Mouse (Mus musculus): ENCODE measurements at regions not wholly inside any gene's neighbourhood (a gene's known extent, or its start where the extent isn't known, plus 50 kb on each side); places are given as distances from the start of the nearest gene placed in this dataset.
A peak's percentile ranks its signal among the peaks of the same experiment; 100 is the strongest.
"Not testable (repeated sequence)": the region's sequence is repeated elsewhere in the genome, so short reads cannot be mapped to it uniquely, and the experiment has no call there.

DNA sequence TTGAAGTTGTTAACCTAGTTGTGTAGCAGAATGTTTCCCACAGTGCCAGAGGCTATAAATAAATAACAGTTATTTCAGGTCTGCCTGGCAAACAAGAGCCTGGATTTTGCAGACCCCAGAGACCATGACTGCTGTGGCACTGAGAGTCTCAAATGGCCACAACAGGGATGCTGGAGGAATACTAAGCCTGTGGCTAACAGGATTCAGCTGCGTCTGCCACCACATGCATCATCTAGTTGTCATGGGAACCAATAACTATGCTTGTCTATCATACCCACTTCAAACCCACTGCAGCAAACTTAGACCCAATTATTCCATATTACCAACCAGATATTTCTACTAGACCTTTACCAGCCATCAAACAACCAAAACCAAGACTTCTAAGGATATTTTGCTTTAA is 385.4 kb downstream of the Mat2b start:
- no peak for DNase-seq (ENCODE audit: low read depth, low spot score)

DNA sequence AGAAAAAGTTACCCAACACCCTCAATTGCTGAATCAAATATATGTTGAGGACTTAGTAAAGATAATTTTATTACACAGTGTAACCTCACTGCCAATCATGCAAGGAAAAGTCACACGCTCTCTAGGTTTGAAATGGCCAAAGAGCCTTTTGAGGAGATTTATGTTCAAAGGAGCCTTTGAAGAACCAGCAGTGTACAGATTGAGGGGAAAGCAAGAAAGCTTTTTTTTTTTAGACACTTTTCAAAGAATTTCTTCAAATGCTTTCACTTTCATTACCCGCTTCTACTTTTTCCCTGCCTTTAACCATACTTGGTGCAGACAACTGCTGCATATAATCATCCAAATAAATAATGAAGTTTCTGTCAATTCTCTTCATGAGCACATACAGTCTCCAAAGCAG is 392.4 kb downstream of the Mat2b start:
- no peak for DNase-seq (ENCODE audit: low read depth, low spot score)

GRCm38 (mm10) chr11:40299987-40300386 is 395.0 kb downstream of the Mat2b start:
- not testable (repeated sequence) for DNase-seq (ENCODE audit: low read depth, low spot score)

GRCm38 (mm10) chr11:40286936-40287335 is 408.1 kb downstream of the Mat2b start:
- DNase-seq (ENCODE audit: low read depth, low spot score), result no peak

GRCm38 (mm10) chr11:40286391-40286790 is 408.6 kb downstream of the Mat2b start:
- no peak for DNase-seq (ENCODE audit: low read depth, low spot score)

DNA sequence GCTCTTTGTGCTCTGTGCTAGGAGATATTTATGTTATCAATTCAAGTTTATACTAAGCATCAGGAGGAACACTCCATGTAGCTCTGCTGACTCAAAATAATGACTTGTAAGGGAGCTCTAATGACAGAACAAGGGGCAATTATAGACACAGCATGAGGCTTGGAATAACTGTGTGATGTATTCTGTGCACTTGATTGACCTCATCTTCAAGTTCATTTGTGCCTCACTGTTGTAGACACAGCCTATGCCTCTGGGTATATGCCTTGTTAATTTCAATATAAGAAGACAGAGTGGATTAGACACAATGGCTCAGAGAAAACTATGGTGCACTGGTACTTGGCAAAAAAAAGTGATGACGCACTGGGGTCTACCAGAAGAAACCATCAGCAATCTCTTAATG is 418.3 kb downstream of the Mat2b start:
- no peak for DNase-seq (ENCODE audit: low read depth, low spot score)

GRCm38 (mm10) chr11:40253123-40253522 is 441.9 kb downstream of the Mat2b start:
- peak; percentile 38 for DNase-seq (ENCODE audit: low read depth, low spot score)

DNA sequence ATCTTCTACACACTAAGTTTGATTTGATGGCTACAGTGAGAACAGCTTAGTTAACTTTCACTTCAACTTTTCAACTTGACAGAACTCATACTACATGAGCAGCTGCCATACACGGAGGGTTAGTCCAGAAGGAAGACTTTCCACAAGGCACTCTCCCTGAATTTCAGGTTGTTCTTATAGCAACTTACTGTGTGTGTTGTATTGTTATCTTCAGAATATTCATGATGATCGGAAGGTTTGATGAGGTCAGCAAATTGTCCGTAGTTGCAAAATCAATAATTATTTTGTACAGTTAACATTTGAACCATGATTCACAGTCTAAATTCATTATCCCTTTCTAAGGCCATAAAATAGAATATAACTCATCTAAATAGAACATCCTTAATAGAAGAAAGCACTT is 442.6 kb downstream of the Mat2b start:
- DNase-seq (ENCODE audit: low read depth, low spot score), result no peak

GRCm38 (mm10) chr11:40251131-40251530 is 443.9 kb downstream of the Mat2b start:
- DNase-seq (ENCODE audit: low read depth, low spot score), result no peak

- no peak for DNase-seq (ENCODE audit: low read depth, low spot score)
These were observed 478.6 kb downstream of the Mat2b start for GRCm38 (mm10) chr11:40216391-40216790.

Measured in R1 (cell line).